Mouse (Mus musculus) myocyte (in vitro differentiated cells): ENCODE measurements around the gene Rnf183.

Experiments used
- E2F4 ChIP-seq: IDR thresholded peaks from one replicate; pipeline ENCODE4 v1.6.1; 2011; ENCODE audit warnings: mild to moderate bottlenecking, control low read depth, moderate library complexity; ENCODE audit not compliant: insufficient read depth
- MAX ChIP-seq: IDR thresholded peaks from one replicate; pipeline ENCODE4 v1.6.1; 2011; ENCODE audit warnings: low read depth, mild to moderate bottlenecking, control low read depth
- POLR2A ChIP-seq: IDR thresholded peaks from one replicate; pipeline ENCODE4 v1.6.1; 2011; ENCODE audit warnings: low read depth, mild to moderate bottlenecking, control low read depth, moderate library complexity; ENCODE audit not compliant: insufficient read length
- REST ChIP-seq: IDR thresholded peaks from one replicate; pipeline ENCODE4 v1.6.1; 2011; ENCODE audit warnings: mild to moderate bottlenecking, control low read depth, moderate library complexity; ENCODE audit not compliant: insufficient read depth, insufficient read length

GRCm38 (mm10) chr4:62383207-62383606 is 51.8 kb downstream of the Rnf183 start:
- TF ChIP-seq POLR2A (no peak), E2F4 (no peak), MAX (no peak), REST (no peak)
